Mouse (Mus musculus) brain, embryonic 14.5 days (tissue): Measurements from ENCODE around the gene Retreg1.

Experiments used
- CTCF ChIP-seq: fragments of 200-500 bp; IDR thresholded peaks from 2 replicates; pipeline ENCODE4 v1.5.1; 2012; ENCODE audit warnings: inconsistent platforms, mild to moderate bottlenecking, moderate library complexity, borderline replicate concordance; ENCODE audit not compliant: insufficient read depth, insufficient read length; ENCODE audit errors: extremely low read depth
- POLR2A ChIP-seq: fragments of 200-500 bp; IDR thresholded peaks from 2 replicates; pipeline ENCODE4 v1.6.1; 2012; ENCODE audit warnings: mild to moderate bottlenecking, inconsistent platforms, borderline replicate concordance; ENCODE audit not compliant: poor library complexity, insufficient read depth, insufficient read length, severe bottlenecking; ENCODE audit errors: extremely low read depth

DNA sequence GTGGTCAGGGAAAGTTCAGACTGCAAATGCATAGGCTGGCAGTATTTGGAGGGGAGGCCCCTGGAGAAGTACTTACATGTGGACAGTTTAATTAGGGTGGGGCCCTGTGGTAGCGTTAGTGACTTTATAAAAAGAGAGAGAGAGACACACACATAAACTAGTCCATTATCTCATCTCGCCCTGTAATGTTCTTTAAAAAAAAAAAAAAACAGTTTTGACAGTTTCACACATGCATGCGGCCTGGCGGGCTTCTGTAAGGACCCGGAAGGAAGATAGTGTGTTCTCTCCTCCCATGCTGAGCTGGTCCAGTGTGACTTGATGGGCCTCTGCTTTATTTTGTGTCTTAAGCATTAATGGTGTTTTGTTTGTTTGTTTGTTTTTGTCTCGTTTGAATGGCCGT lies 95.5 kb downstream of the Retreg1 start:
- TF ChIP-seq POLR2A (no peak), CTCF (no peak)
